Mouse (Mus musculus) gastrocnemius, postnatal 14 days (tissue): ENCODE results near the gene Bad. TPM values are rescaled to one million over a fixed set of nuclear protein-coding genes. Genes with fewer than 3 reads are reported as not detected.

Experiments used
- DNase-seq: peaks from one replicate; pipeline ENCODE4 v3.0.0; 2021; ENCODE audit warnings: mixed read lengths
- intact Hi-C: fragments of 180-260 bp; cut with DNase I; formaldehyde crosslinking; loops from one replicate; pipeline ENCODE4 v1.15.1; 2025; ENCODE audit warnings: low total_unique reads
- total RNA-seq, 2 experiments: library from RNA; stranded (reverse); gene quantifications; 2 replicates each; pipeline ENCODE4 v1.2.3; 2021

Bad gene
- total RNA-seq, 2 experiments from 2014 or later, result 14.2 to 14.6 TPM

DNA sequence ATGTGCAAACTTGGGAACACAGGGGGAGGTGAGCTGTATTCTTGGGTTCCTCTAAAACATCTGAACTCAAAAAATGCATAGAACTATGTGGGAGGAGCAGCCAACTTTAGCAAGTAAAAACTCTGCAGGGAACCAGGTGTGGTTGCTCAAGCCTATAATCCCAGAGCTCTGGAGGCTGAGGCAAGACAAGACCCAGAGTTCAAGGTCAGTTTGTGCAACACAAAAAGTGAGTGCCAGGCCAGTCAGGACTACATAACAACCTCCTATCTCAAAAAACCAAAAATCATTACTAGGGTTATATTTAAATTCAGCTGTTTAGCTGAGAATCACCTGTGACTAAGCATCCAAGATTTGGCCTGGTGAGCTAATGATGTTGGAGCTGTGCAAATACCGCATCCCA lies 9.6 kb upstream of the Bad start:
- DNase-seq, result no peak
- intact Hi-C loops, result no loop called here

DNA sequence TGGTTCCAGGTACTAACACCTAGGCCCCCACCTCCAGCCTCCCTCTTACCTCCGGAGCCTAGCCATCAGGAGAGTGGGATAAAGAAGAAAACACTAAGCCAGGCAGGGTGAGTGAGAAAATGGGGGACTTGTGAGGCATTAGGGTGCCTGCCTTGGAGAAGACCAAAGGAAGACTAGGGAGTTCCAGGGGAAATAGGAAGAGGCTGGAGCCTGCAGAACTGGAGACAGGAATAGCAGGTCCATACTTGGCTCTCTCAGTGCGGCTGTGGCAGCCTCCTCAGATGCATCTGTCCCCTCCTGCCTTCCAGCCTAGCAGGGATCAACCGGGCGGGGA lies 8.6 kb upstream of the Bad start:
- intact Hi-C loops, result no loop called here
- no peak for DNase-seq

DNA sequence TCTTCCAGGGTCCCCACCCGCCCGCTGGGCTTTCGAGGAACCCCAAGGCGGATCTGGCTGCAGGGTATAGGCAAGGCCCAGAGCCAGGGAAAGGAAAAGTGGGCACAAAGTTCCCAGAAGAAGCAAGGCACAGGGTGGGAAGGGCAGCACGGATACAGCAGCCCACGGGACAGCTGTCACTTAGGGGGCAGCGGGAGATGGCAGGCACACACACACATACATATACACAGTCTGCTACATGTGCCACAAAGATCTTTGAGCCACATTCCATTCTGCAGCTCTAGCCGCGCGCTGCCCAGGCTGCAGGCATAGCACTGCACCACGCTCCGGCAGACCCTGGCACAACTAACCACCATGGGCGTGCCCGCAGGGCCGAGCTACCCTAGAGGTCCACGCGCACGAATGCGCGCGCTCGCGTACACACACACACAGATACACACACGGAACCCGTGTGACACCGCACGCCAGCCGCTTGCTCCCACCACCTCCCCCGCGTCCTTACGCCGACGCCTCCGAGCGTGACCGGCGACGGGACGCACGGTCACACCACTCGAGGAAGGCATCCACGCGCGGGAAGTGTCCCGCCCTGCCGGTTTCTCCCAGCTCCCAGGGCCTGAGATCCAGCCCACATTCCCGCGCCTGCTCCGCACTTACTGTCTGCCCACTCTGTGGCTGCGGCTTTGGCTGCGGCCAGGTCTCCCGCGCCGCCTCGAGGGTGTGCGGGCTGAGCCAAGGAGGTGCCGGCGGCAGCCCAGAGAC lies 8.0 kb upstream of the Bad start:
- no peak for DNase-seq
- intact Hi-C loops, result no loop called here

DNA sequence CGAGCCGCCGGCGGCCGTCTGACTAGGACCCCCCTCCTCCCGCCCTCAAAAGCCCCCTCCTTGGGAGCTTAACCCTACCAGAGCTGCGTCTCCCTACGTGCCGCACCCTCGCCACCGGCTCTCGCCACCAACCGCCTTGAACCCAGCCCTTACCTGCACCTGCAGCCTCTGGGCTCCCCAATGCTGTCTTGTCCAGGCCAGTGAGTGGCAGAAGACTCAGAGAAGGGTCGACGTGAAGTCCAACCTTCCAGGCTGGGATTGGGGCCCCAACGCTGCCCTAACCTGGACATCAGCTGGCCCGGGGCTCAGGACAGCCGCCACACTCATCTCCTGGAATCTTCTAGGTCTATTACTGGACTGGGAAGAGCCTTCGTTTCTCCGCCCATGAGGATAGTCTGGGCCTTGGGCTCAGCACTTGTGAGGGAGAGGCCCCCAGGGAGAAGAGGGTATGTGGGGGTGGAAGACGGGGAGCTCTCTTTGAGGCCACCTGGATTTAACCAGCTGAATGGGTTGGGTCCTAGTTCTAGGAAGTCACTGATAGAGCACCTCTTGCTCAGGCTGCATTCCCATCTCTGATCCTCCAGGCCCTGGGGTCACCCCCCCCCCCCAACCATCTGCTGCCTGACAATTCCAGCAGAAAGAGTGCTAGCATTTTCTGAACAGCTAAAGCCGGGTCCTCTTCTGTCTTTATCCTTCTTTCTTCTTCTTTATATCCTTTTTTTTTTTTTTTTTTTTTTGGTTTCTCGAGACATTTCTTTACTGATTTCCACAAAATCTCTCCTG lies 7.3 kb upstream of the Bad start, which contains the start of gene Kcnk4:
Kcnk4 (minus strand) TSS at position 321 of the 783 bp plus-strand sequence.
- intact Hi-C loops, result no loop called here
- DNase-seq, result no peak

DNA sequence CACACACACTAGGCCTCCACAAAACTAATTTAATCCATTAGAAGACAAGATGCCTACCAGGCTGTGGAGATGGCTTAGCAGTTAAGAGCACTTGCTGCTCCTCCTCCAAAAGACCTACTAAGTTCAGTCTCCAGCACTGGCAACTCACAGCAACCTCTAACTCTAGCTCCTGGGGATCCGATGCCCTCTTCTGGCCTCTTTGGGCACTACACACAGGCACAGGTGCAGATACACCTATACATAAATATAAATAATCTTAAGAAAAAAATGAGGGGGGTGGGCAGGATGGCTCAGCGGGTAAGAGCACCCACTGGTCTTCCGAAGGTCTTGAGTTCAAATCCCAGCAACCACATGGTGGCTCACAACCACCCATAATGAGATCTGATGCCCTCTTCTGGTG lies 5.4 kb upstream of the Bad start:
- DNase-seq, result no peak
- intact Hi-C loops, result no loop called here

DNA sequence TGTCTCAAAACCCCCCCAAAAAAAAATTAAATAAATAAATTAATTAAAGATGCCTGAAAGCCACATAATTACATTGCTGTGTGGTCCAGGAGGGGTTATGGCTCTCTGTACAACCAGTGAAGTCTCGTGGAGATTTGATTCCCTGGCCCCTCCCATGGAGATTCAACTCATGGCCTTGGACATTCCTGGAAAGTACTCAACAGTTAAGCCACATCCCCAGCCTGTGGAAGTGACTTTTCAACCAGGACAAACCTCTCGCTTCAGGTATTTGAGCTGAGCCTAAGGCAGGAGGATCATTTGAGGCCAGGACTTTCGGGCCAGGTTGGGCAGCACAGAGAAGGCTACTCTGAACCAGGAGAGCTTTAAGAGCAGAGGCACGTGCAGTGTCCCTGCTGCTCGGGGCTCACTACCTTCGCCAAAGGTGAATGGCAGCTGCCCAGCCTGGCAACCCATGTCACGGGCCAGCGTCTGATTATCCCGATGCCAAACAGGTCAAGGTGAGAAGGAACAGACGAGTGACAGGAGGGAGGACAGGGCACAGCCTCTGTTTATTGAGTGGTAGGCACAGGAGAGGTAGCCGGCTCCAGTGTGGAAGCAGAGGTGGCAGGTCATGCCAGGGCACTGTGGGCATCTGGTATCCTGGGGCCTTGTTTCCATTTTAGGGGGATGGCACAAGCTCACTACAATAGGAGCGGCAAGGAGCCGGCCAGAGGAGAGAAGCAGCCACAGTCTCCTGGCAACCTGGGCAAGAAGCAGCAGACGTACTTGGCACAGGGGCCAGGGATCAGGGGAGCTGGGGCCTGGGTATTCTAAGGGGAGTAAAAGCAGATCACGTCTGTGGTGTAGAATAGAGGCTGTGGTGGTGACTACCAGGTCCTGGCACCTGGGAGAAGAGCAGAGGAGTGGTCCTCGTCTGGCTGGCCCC lies 3.9 kb upstream of the Bad start:
- no peak for DNase-seq
- intact Hi-C loops, result no loop called here

DNA sequence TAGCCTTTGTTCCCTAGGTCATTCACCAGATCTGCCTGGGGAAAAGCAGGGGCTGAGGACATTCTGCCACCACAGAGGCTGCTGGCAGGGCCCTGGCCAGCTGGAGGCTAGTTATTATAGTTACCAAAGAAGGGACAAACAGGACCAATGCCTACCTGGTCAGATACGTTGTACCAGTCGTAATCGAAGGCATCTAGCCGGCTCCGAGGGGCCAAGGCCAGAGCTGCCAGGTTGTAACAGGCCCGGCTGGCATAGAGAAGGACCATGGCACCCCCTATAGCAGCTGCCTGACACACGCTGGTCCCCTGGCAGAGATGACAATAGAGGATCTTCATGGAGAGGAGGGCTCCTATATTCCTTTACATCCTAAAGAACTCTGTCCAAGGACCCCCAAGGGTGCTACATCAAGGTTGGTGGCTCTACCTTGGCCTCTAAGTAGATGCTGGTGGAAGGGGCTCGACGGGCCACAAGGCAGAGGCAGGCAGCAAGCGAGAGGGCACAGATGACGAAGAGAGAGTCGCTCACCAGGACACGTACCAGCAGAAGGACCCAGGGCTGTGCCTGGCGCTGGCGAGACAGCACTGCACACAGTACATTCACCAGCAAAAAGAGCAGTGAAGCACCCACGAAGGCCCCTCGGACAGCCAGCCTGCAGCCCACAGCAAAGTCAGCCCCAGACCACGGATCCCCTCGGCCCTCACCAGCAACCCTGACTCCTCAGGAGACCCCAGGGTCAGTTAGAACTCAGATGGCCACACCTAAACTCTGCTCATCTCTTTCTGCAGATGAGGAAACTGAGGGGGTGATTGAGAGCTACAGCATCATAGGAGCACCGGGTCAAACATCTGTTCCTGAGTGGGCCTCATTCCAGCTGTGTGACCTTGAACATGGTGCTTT lies 2.3 kb upstream of the Bad start:
- intact Hi-C loops, result no loop called here
- no peak for DNase-seq

DNA sequence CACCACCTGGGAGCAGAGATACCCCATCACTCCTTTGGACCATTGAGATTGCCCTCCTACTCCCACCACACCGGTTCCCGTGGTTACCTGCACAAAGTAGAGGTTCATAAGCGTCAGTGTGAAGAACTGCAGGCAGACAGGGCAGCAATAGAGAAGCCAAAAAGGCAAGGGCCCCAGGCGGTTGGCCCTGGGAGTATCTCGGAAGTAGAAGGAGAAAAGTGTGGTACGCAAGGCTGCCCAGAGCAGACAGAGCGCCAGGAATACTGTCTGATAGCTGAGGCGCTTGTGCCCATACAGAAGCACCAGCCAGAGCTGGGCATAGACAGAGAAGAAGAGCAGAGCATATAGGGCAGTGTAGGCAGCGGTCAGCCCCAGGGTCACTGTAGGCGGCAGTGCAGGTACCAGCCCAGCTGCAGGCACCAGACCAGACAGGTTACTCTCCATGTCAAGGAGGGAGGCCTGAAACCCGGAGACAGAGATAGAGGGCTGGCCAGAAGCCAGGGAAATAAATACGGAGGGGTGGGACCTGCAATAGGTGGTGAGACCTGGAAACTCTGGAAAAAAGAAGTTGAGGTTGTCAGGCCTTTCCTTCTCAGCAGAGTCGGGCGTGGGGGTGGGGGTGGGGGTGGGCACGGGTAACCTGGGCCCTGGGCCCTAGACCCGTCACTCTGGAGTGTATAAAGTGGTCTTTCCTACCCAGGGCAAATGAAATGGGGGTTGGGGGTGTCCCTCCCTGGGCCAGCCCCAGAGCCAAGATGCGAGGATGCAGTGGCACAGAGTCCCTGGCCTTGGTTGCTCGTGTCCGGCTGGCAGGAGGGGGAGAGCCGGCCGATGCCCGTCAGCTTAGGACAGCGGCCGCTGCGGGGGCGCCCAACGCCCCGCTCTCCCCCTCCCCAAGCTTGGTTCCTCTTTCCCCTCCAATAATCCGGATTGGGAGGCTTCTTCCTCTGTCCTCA lies 987 bp upstream of the Bad start:
- intact Hi-C loops, result no loop called here

DNA sequence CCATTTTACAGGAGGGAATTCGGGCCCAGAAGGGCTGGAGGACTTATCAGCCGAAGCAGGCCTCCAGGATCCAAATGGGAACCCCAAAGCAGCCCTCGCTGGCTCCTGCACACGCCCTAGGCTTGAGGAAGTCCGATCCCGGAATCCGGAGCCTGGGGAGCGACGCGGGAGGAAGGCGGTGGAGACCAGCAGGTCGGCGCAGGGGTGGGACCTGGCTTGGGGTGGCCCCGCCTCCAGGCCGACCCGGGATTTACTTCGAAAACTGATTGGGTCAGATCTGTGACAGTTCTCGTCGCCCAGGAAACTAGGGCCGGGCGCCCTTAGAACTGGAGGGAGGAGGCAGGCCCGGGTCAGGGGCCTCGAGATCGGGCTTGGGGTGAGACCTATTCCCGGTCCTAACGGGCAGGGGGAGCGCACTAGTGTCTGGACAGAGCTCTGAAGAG lies 609 bp downstream of the Bad start, which contains the start of gene Gpr137:
Gpr137 (minus strand) TSS at position 232 of the 443 bp plus-strand sequence.
- intact Hi-C loops, result no loop called here
- peak; percentile 97 for DNase-seq

More for the DNA sequence above, 987 bp upstream of the Bad start:
- no peak for DNase-seq

DNA sequence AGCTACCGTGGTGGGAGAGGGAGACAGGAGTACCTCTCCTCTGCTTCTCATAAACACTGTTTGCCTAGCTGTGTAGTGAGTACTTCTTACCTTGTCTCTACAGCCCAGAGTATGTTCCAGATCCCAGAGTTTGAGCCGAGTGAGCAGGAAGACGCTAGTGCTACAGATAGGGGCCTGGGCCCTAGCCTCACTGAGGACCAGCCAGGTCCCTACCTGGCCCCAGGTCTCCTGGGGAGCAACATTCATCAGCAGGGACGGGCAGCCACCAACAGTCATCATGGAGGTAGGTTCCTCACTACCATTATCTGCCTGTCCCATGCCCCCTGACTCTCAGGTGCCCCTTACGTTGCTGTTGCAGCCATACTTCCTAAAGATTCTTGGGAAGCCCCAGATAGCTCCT lies 1.1 kb downstream of the Bad start:
- intact Hi-C loops, result no loop called here
- DNase-seq, result no peak

DNA sequence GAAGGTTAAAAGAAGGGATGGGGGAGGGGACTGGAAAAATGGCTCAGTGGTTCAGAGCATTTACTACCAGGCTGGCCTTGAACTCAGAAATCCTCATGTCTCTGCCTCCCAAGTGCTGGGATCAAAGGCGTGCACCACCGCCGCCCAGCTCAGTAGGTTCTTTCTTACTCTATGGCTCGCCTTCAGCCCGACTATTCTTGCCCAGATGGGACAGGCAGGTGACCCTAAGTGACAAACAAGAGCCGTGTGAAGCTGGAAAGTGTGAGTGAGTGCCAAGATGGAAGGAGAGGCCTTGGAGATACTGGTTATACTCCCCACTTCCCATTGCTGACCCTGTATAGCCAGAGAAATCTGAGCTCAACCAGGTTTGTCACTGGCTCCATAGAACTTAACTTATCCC lies 2.0 kb downstream of the Bad start:
- no peak for DNase-seq
- intact Hi-C loops, result no loop called here

DNA sequence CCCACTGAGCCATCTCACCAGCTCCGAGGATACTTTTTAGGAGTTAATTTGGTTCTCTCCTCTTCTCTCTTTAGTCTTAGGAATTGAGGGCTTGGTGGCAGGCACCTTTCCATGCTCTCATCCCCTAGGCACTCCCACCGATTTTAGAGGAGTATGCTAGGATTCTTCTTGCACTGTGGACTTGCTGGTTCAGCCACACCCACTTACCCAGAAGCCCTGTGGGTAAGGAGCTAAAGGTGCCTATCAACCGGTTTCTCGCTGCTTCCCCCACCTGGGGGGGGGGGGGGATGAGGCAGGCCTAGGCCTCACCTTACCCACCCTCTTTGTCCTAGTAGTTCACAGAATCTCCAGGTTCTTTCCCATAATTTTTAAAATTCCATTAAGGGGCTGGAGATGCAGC lies 6.1 kb downstream of the Bad start:
- DNase-seq, result no peak
- intact Hi-C loops, result no loop called here

DNA sequence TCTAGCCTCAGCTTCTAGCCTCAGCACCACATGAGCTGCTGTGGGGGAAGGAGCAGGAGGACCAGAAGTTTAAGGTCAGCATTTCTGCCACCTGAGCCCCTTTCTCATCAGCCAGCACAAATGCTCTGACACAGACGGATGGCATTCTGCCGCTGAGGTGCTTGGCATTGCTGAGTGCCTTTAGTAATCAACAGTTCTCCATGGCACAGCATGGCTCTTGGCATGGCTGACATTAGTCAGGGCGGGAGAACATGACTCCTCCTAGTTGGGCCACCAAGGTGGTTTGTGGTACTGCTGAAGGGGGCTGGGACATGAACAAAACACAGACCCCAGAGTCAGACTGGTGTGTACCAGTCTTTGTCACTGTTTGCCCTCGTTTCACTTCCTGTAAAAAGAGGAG lies 6.5 kb downstream of the Bad start:
- DNase-seq, result no peak
- intact Hi-C loops, result no loop called here

DNA sequence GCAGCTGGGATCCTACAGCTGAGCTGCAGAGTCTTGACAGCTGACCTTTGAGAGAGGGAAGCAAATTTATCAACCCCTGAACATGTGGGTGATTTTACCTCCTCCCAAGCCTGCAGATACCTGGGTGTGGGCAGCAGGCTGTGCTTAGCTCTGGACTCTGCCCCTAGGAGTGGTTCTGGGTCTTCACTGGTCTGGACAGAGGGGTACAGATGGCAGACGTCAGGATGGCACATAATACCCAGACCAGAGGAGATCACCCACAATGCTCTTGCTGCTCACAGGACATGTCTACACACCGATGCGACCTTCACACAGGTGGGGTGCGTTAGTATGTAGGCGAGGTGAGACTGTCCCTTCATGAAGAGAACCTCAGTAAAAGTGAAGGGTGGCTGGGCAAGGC lies 7.9 kb downstream of the Bad start:
- intact Hi-C loops, result no loop called here
- no peak for DNase-seq

DNA sequence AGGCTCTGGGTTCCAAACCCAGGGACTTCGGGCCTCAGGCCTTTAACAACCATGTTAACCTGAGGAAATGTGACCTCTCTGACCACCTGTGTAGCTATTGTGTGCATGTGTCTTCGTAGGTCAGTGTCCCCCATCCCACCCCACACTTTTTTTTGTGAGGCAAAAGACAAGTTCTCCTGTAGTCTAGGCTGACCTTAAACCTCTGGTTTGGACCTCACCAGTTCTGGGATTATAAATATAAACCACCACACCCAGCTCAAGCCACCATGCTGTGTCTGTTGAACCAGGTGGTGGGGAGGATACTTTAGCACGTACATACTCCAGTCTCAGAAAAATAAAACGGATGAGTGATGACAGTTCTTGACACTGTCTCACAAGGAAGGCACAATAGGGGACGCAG lies 8.3 kb downstream of the Bad start:
- intact Hi-C loops, result no loop called here
- no peak for DNase-seq

DNA sequence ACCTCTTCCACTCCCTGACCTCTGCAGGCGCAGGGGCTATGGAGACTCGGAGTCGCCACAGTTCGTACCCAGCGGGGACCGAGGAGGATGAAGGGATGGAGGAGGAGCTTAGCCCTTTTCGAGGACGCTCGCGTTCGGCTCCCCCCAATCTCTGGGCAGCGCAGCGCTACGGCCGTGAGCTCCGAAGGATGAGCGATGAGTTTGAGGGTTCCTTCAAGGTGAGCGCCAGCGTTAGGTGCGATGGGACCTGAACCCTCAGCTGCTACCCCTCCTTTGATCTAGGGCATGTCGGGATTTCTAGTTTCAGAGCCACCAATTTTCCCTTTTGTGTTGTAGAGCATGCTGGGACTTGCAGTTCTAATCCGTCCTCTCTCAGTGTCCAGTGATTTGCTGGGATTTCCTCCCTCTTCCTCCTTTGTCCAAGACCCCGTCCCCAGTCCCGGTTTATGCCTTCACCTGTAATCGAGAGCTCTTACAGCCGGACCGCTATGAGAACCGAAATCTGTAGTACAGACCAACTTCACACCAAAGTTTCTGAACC lies 9.0 kb downstream of the Bad start:
- DNase-seq, result no peak

DNA sequence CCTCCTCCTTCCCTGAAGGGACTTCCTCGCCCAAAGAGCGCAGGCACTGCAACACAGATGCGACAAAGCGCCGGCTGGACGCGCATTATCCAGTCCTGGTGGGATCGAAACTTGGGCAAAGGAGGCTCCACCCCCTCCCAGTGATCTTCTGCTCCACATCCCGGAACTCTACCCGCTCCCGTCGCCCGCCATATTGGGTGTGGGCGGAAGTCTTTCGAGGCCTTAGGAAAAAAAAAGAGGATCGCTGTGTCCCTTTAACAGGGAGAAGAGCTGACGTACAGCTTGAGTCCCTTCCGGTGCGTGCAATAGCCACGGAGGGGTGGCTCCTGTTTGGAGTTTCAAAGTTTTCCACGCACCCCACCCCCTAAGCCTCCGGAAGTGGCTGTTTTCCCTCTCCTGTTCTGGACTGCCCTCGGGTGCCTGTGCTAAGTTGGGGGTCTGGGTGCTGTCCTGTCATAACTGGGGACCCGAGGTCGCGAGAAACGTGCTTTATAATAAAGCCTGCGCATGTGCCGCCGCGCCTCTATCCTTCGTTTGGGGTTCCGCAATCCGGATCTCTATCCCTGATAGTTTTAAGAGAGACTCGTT lies 9.8 kb downstream of the Bad start:
- intact Hi-C loops, result no loop called here
- peak; percentile 93 for DNase-seq

More for the DNA sequence above, 9.0 kb downstream of the Bad start:
- intact Hi-C loops, result no loop called here
